Mouse (Mus musculus) neural tube, embryonic 12.5 days (tissue): ENCODE measurements around the gene Odc1. TPM values are rescaled to one million over a fixed set of nuclear protein-coding genes. Genes with fewer than 3 reads are reported as not detected.
"Not testable (repeated sequence)": the region's sequence is repeated elsewhere in the genome, so short reads cannot be mapped to it uniquely, and the experiment has no call there.

Experiments used
- ATAC-seq: fragments of 200-750 bp; cut with Nextera tagmentation; 2 replicates; pipeline ENCODE4 v1.8.0; 2017; ENCODE audit warnings: low read depth, mild to moderate bottlenecking, moderate TSS enrichment, moderate library complexity; ENCODE audit not compliant: low FRiP score
- H3K27ac ChIP-seq: fragments of 300-500 bp; sonication (generic); 2 replicates; pipeline ENCODE4 v1.5.1; 2016
- H3K27me3 ChIP-seq: fragments of 300-500 bp; sonication (generic); replicated peaks from 2 replicates; pipeline ENCODE4 v1.6.1; 2016; ENCODE audit warnings: mild to moderate bottlenecking
- H3K36me3 ChIP-seq: fragments of 300-500 bp; sonication (generic); 2 replicates; pipeline ENCODE4 v1.6.1; 2016; ENCODE audit warnings: mild to moderate bottlenecking
- H3K4me1 ChIP-seq: fragments of 300-500 bp; sonication (generic); 2 replicates; pipeline ENCODE4 v1.6.1; 2016
- H3K4me2 ChIP-seq: fragments of 300-500 bp; sonication (generic); replicated peaks from 2 replicates; pipeline ENCODE4 v1.6.1; 2016; ENCODE audit warnings: mild to moderate bottlenecking
- H3K4me3 ChIP-seq: fragments of 300-500 bp; sonication (generic); 2 replicates; pipeline ENCODE4 v1.5.1; 2016
- H3K9ac ChIP-seq: fragments of 300-500 bp; sonication (generic); 2 replicates; pipeline ENCODE4 v1.6.1; 2016; ENCODE audit warnings: mild to moderate bottlenecking
- H3K9me3 ChIP-seq: fragments of 300-500 bp; sonication (generic); 2 replicates; pipeline ENCODE4 v1.6.1; 2016; ENCODE audit warnings: mild to moderate bottlenecking
- WGBS: fragments of 180-500 bp; shearing (Covaris S2); methylation state at CpG from one replicate; pipeline ENCODE4 v1.1.7; 2016; 5-methylcytosine and 5-hydroxymethylcytosine counted together
- polyA plus RNA-seq: library from polyadenylated mRNA; unstranded; fragments of >200 nt; fragmentation: Nextera tagmentation; extraction: Ambion mirVana; gene quantifications from 2 replicates; pipeline ENCODE4 v1.2.1, GENCODE M21; 2016

Gene Odc1
- polyA plus RNA-seq, 1 experiment from 2014 or later = 229 TPM

- Histone ChIP-seq H3K4me3 (no peak overlapping the region), H3K36me3 (no peaks in the 10 kb centered on the region), H3K4me1 (no peaks in the 10 kb centered on the region), H3K27ac (no peak overlapping the region), H3K9me3 (no peaks in the 10 kb centered on the region), H3K9ac (no peak overlapping the region), H3K27me3 (no peaks in the 10 kb centered on the region), H3K4me2 (no peak overlapping the region)
- WGBS = 91% methylated on average over 3 of the region's 3 CpGs
- no peak for ATAC-seq
These were observed 8.4 kb upstream of the Odc1 start for GRCm38 (mm10) chr12:17536222-17536621.

DNA sequence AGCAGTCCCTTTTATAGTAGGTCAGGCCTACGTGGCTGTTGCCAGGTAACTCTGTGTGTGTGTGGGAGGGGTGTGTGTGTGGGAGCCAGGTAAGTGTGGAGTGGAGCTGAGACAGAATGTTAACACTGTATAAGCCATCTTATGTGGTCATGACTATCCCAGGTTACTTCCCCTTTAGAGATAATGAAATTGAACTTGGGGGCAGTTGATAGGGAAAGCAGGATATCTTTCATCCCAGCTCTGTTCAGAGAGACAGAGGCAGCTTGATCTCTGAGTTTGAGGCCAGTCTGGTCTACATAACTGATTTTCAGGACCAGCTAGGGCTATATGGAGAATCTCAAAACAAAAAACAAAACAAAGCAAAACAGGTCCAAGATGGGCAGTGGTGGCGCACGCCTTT lies 7.4 kb upstream of the Odc1 start:
- no peak for ATAC-seq
- H3K4me1 ChIP-seq = no peaks in the 10 kb centered on the region
- H3K27ac ChIP-seq = no peak overlapping the region
- no peaks in the 10 kb centered on the region for H3K36me3 ChIP-seq
- no peaks in the 10 kb centered on the region for H3K27me3 ChIP-seq
- no peak overlapping the region for H3K9ac ChIP-seq
- H3K4me2 ChIP-seq = no peak overlapping the region
- H3K4me3 ChIP-seq = no peak overlapping the region
- H3K9me3 ChIP-seq = no peaks in the 10 kb centered on the region
- 76% methylated on average over 3 of the region's 3 CpGs for WGBS

DNA sequence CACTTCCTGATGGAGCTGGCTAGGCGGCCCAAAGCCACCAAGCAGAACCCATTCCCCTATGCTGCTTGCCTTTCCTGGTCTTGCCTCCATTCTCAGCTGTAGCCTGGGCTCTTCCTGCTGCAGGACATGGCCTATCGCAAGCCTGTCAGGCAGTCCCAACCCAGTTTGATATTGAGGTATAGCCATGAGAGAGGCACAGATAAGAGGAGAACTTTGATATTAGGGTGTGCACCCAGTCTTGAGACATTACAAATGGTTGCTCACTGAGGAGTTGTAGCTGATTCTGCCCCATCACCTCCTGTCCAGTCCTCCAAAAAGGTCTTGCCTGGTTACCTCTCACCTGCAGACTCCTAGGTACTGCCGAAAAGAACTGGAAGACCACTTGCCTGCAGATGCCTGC lies 6.5 kb upstream of the Odc1 start:
- no peaks in the 10 kb centered on the region for H3K27me3 ChIP-seq
- H3K9ac ChIP-seq = no peak overlapping the region
- no peaks in the 10 kb centered on the region for H3K9me3 ChIP-seq
- no peak overlapping the region for H3K4me3 ChIP-seq
- no peaks in the 10 kb centered on the region for H3K4me1 ChIP-seq
- no peak for ATAC-seq
- H3K27ac ChIP-seq = no peak overlapping the region
- H3K4me2 ChIP-seq = no peak overlapping the region
- WGBS = 87% methylated on average over 3 of the region's 3 CpGs
- H3K36me3 ChIP-seq = no peaks in the 10 kb centered on the region

GRCm38 (mm10) chr12:17539041-17539440 lies 5.6 kb upstream of the Odc1 start:
- H3K27me3 ChIP-seq = no peaks in the 10 kb centered on the region
- no peaks in the 10 kb centered on the region for H3K9me3 ChIP-seq
- no peak overlapping the region for H3K4me2 ChIP-seq
- no peak overlapping the region for H3K4me3 ChIP-seq
- no peaks in the 10 kb centered on the region for H3K36me3 ChIP-seq
- no peak overlapping the region for H3K27ac ChIP-seq
- 68% methylated on average over 6 of the region's 6 CpGs for WGBS
- H3K4me1 ChIP-seq = no peaks in the 10 kb centered on the region
- no peak for ATAC-seq
- H3K9ac ChIP-seq = no peak overlapping the region

GRCm38 (mm10) chr12:17540040-17540552 lies 4.5 kb upstream of the Odc1 start:
- no peak overlapping the region for H3K27ac ChIP-seq
- no peak overlapping the region for H3K4me3 ChIP-seq
- WGBS = 82% methylated on average over 6 of the region's 6 CpGs
- no peaks in the 10 kb centered on the region for H3K27me3 ChIP-seq
- no peak for ATAC-seq
- no peaks in the 10 kb centered on the region for H3K4me1 ChIP-seq
- H3K4me2 ChIP-seq = no peak overlapping the region
- no peaks in the 10 kb centered on the region for H3K9me3 ChIP-seq
- H3K36me3 ChIP-seq = no peaks in the 10 kb centered on the region
- H3K9ac ChIP-seq = no peak overlapping the region

DNA sequence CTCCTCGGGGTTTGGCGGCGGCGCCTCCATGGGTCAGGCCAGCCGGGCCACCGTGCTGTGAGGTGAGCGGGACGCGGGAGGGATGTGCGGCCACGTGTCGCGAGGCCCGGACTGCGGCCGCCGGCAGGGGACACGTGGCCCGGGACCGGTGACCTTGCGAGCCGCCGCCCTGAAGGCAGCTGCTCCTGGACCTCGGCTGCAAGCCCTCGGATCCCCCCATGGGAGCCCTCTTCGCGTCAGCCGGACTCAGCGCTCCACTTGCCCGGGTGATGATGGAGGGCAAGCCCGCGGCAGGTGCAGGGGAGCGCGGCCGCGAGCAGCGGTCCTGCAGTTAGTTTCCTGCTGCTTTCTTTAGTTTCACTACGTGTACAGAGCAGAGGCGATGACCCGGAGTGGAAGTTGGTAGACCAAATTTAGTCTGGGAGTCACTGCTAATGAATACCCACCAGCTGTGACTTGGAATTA lies 545 bp downstream of the Odc1 start:
- WGBS = under 1% methylated on average over 30 of the region's 40 CpGs
- Histone ChIP-seq H3K27ac (peak overlapping the region; percentile 90), H3K27me3 (no peaks in the 10 kb centered on the region), H3K9ac (peak overlapping the region; percentile 94), H3K4me2 (peak overlapping the region; percentile 80), H3K9me3 (no peaks in the 10 kb centered on the region), H3K4me3 (peak overlapping the region; percentile 84), H3K4me1 (peaks cover 12% of the 10 kb centered on the region), H3K36me3 (peaks cover 34% of the 10 kb centered on the region)
- peak; percentile 67 for ATAC-seq

- no peak for ATAC-seq
- 3% methylated on average over 8 of the region's 8 CpGs for WGBS
These were observed 1.3 kb downstream of the Odc1 start for GRCm38 (mm10) chr12:17545884-17546283.

GRCm38 (mm10) chr12:17547552-17547951 lies 3.0 kb downstream of the Odc1 start:
- H3K9me3 ChIP-seq, H3K9ac ChIP-seq, H3K27ac ChIP-seq, H3K27me3 ChIP-seq, H3K4me3 ChIP-seq, ATAC-seq, H3K4me2 ChIP-seq: not testable (repeated sequence)
- Histone ChIP-seq H3K36me3 (peaks cover 49% of the 10 kb centered on the region), H3K4me1 (peaks cover 12% of the 10 kb centered on the region)
- 96% methylated on average over 9 of the region's 9 CpGs for WGBS

More at GRCm38 (mm10) chr12:17545884-17546283, 1.3 kb downstream of the Odc1 start:
- H3K27ac ChIP-seq = no peak overlapping the region
- peaks cover 12% of the 10 kb centered on the region for H3K4me1 ChIP-seq
- H3K9me3 ChIP-seq = no peaks in the 10 kb centered on the region
- peak overlapping the region; percentile 80 for H3K4me2 ChIP-seq
- peak overlapping the region; percentile 84 for H3K4me3 ChIP-seq
- H3K27me3 ChIP-seq = no peaks in the 10 kb centered on the region
- H3K36me3 ChIP-seq = peaks cover 37% of the 10 kb centered on the region
- H3K9ac ChIP-seq = peak overlapping the region; percentile 94

- H3K9me3 ChIP-seq = no peaks in the 10 kb centered on the region
- no peak for ATAC-seq
- WGBS = 65% methylated on average over 5 of the region's 5 CpGs
- H3K9ac ChIP-seq = no peak overlapping the region
- H3K4me2 ChIP-seq = no peak overlapping the region
- no peak overlapping the region for H3K27ac ChIP-seq
- no peak overlapping the region for H3K4me3 ChIP-seq
- H3K4me1 ChIP-seq = peaks cover 12% of the 10 kb centered on the region
- no peaks in the 10 kb centered on the region for H3K27me3 ChIP-seq
- H3K36me3 ChIP-seq = peaks cover 49% of the 10 kb centered on the region
These were observed 3.9 kb downstream of the Odc1 start for GRCm38 (mm10) chr12:17548505-17548904.

GRCm38 (mm10) chr12:17549421-17549820 lies 4.8 kb downstream of the Odc1 start:
- not testable (repeated sequence) for ATAC-seq, H3K4me3 ChIP-seq, H3K9me3 ChIP-seq, H3K27me3 ChIP-seq, H3K4me2 ChIP-seq, H3K27ac ChIP-seq, H3K9ac ChIP-seq
- peaks cover 12% of the 10 kb centered on the region for H3K4me1 ChIP-seq
- H3K36me3 ChIP-seq = peaks cover 49% of the 10 kb centered on the region
- 90% methylated on average over 5 of the region's 5 CpGs for WGBS

DNA sequence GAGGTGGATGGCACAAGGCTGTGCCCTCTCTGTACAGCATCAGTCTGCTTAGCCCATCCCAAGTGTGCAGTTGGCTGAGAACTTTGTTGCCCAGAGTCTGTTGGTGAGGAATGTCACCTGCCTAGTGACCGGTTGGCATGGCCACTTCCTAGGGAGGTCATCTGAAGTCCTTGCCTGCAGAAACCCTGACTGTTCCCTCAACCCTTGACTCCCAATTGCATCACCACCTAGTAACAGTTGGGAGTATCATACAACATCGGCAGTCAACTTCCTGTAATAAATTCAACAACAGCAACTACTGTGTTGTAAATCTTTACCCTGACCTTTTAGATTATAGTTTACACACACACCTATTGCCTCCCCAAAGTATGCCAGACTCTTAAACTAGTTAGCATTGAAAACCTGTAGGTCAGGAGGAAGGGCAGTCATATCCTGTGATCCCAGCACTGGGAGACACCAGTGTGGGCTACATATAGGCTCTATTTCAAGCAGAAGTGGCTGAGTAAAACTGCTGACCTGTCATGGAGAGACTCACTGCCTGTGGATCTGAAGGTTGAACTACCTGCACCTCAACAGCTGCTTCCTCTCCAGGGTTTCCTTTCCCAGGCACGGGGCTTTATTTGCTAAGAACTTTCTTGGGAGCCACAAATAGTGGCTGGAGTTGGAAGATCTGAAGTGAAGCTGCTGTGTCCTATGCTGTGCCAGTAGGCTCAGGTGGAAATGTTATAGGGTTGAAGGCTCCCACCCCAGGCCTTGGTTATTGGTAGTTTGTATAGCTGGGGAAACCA lies 6.8 kb downstream of the Odc1 start:
- H3K4me1 ChIP-seq = peaks cover 7% of the 10 kb centered on the region
- no peak for ATAC-seq
- no peak overlapping the region for H3K27ac ChIP-seq
- 85% methylated on average over 3 of the region's 3 CpGs for WGBS
- no peaks in the 10 kb centered on the region for H3K9me3 ChIP-seq
- H3K27me3 ChIP-seq = no peaks in the 10 kb centered on the region
- H3K36me3 ChIP-seq = peaks cover 49% of the 10 kb centered on the region
- H3K4me3 ChIP-seq = no peak overlapping the region
- H3K4me2 ChIP-seq = no peak overlapping the region
- no peak overlapping the region for H3K9ac ChIP-seq

DNA sequence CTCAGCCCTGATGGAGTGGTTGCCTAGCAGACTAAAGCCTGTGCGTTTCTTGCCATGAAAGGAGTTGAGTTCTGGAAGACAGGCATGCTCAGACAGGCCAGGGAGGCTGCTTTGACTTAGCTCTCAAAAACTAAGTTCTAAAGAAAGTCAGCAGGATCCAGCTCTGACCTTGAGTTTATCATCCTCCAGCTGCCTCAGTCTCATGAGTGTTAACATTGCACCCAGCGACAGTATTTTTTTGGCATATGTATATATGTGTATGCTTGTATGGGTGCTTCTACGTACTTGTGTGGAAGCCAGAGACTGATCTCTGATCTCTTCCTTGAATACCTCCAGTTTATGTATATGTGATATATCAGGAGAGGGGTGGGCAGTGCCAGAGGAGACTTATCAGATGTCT lies 7.8 kb downstream of the Odc1 start:
- Histone ChIP-seq H3K27ac (no peak overlapping the region), H3K9me3 (no peaks in the 10 kb centered on the region), H3K9ac (no peak overlapping the region), H3K4me2 (no peak overlapping the region), H3K4me1 (peaks cover 3% of the 10 kb centered on the region; the same call in 1 of the 2 replicates), H3K4me3 (no peak overlapping the region), H3K27me3 (no peaks in the 10 kb centered on the region), H3K36me3 (peaks cover 42% of the 10 kb centered on the region)
- WGBS = 75% methylated on average over 3 of the region's 3 CpGs
- ATAC-seq = no peak

GRCm38 (mm10) chr12:17552949-17553348 lies 8.4 kb downstream of the Odc1 start:
- Histone ChIP-seq H3K9ac (no peak overlapping the region), H3K4me2 (no peak overlapping the region), H3K9me3 (no peaks in the 10 kb centered on the region), H3K4me1 (peaks cover 8% of the 10 kb centered on the region), H3K27ac (no peak overlapping the region), H3K36me3 (peaks cover 36% of the 10 kb centered on the region), H3K4me3 (no peak overlapping the region), H3K27me3 (no peaks in the 10 kb centered on the region)
- no peak for ATAC-seq
- WGBS = 73% methylated on average over 2 of the region's 2 CpGs
